In the genomic region with DNA sequence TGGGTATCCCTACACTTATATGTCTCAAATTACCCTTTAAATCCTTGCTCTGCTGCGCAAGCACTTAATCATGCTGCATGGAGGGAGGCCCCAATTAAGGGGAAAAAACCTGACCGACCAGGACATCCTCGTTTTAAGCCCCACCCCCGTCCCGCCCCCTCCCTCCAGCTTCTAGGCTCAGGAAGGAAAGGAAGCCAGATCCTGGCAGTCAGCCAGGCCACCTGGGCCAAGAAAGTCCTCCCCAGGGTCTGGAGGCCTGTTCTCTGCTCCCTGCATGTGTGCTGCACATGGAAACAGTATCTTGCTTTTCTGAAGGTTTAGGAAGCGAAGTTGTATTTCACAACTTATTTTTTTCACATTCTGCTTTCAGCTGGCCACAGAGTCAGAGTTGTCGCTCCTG, we compare ENCODE assay signal across 8 mouse cellular contexts. TPM values are rescaled to one million over a fixed set of nuclear protein-coding genes. Genes with fewer than 3 reads are reported as not detected.
DNase-seq lines count a peak whose midpoint lies in the region; ATAC-seq and TF ChIP-seq lines count a peak whose summit lies in the region.

A gene (minus strand): TSS at position 96 of the 400 bp plus-strand sequence.

- H3K27me3 ChIP-seq in embryonic facial prominence, embryonic 14.5 days (replicated peaks; ENCODE audit: control insufficient read depth, insufficient read depth, low read length) = no peaks in the 10 kb centered on the region
- H3K27me3 ChIP-seq in heart, embryonic 15.5 days = no peaks in the 10 kb centered on the region
- H3K27me3 ChIP-seq in lung, postnatal 0 days (replicated peaks; ENCODE audit: insufficient read depth, low read length) = no peaks in the 10 kb centered on the region
- no peaks in the 10 kb centered on the region for H3K27me3 ChIP-seq in splenic B cell, adult 2 months (ENCODE audit: control insufficient read depth, insufficient read depth, low read length, poor library complexity, severe bottlenecking)

- peaks cover 30% of the 10 kb centered on the region for H3K4me1 ChIP-seq in embryonic facial prominence, embryonic 14.5 days (ENCODE audit: control insufficient read depth, insufficient read depth, low read length)
- peaks cover 39% of the 10 kb centered on the region for H3K4me1 ChIP-seq in heart, embryonic 15.5 days (replicated peaks)
- peaks cover 11% of the 10 kb centered on the region for H3K4me1 ChIP-seq in lung, postnatal 0 days (ENCODE audit: insufficient read depth, low read depth, low read length)

- H3K36me3 ChIP-seq in embryonic facial prominence, embryonic 14.5 days (ENCODE audit: control insufficient read depth, insufficient read depth, low read length) = no peaks in the 10 kb centered on the region
- H3K36me3 ChIP-seq in heart, embryonic 15.5 days = no peaks in the 10 kb centered on the region
- no peaks in the 10 kb centered on the region for H3K36me3 ChIP-seq in lung, postnatal 0 days (ENCODE audit: insufficient read depth, low read length)
- no peaks in the 10 kb centered on the region for H3K36me3 ChIP-seq in splenic B cell, adult 2 months (ENCODE audit: control insufficient read depth, insufficient read depth, low read length, poor library complexity, severe bottlenecking)

- H3K4me3 ChIP-seq in embryonic facial prominence, embryonic 14.5 days (ENCODE audit: low read depth, low read length) = peak within 1 kb of the TSS; percentile 84
- H3K4me3 ChIP-seq in heart, embryonic 15.5 days = peak within 1 kb of the TSS; percentile 84
- H3K4me3 ChIP-seq in lung, postnatal 0 days (ENCODE audit: low read depth, low read length) = peak within 1 kb of the TSS; percentile 84

- ATAC-seq in embryonic facial prominence, embryonic 14.5 days (ENCODE audit: low read depth) = peak; percentile 62
- no peak for ATAC-seq in heart, embryonic 15.5 days (replicated peaks; ENCODE audit: insufficient number of reproducible peaks, insufficient read depth, low FRiP score, low read depth)
- ATAC-seq in lung, postnatal 0 days = no peak

- H3K27ac ChIP-seq in embryonic facial prominence, embryonic 14.5 days (replicated peaks; ENCODE audit: low read depth, low read length) = peak within 1 kb of the TSS; percentile 86
- H3K27ac ChIP-seq in heart, embryonic 15.5 days = peak within 1 kb of the TSS; percentile 99
- H3K27ac ChIP-seq in lung, postnatal 0 days (ENCODE audit: low read length) = peak within 1 kb of the TSS; percentile 98

- WGBS in embryonic facial prominence, embryonic 14.5 days = 4% methylated on average over 7 of the region's 7 CpGs
- WGBS in heart, embryonic 15.5 days = 14% methylated on average over 7 of the region's 7 CpGs
- 6% methylated on average over 7 of the region's 7 CpGs for WGBS in lung, postnatal 0 days

- TF ChIP-seq EP300 in lung, postnatal 0 days (IDR thresholded peaks at IDR 0.05) = no peak

- peak; percentile 17 to 23 for DNase-seq in B cell, adult 2 months
- peak; percentile 68 for DNase-seq in MEL-GATA-1-ER (ENCODE audit: extremely low read depth, low read depth)
- DNase-seq in embryonic facial prominence, embryonic 14.5 days (ENCODE audit: low spot score) = peak; percentile 97
- peak; percentile 95 for DNase-seq in kidney, postnatal 10 days
- peak; percentile 79 for DNase-seq in lung, postnatal 0 days (ENCODE audit: low spot score)
- DNase-seq in splenic B cell, adult 2 months (ENCODE audit: low read depth, low spot score) = peak; percentile 67
- DNase-seq in cerebellum, adult 11-12 months = no peak

- no peaks in the 10 kb centered on the region for H3K9me3 ChIP-seq in embryonic facial prominence, embryonic 14.5 days (ENCODE audit: control insufficient read depth, low read length)
- no peaks in the 10 kb centered on the region for H3K9me3 ChIP-seq in heart, embryonic 15.5 days (replicated peaks)
- H3K9me3 ChIP-seq in lung, postnatal 0 days (ENCODE audit: low read length) = no peaks in the 10 kb centered on the region

- H3K4me2 ChIP-seq in embryonic facial prominence, embryonic 14.5 days (ENCODE audit: low read depth, low read length) = peak within 1 kb of the TSS; percentile 94
- peak within 1 kb of the TSS; percentile 90 for H3K4me2 ChIP-seq in heart, embryonic 15.5 days
- H3K4me2 ChIP-seq in lung, postnatal 0 days (replicated peaks; ENCODE audit: low read depth, low read length) = peak within 1 kb of the TSS; percentile 81

- no peak within 1 kb of the TSS; the same call in 1 of the 2 replicates for H3K9ac ChIP-seq in embryonic facial prominence, embryonic 14.5 days (ENCODE audit: low read depth, low read length)
- peak within 1 kb of the TSS; percentile 39; the same call in 1 of the 2 replicates for H3K9ac ChIP-seq in heart, embryonic 15.5 days
- no peak within 1 kb of the TSS for H3K9ac ChIP-seq in lung, postnatal 0 days (replicated peaks; ENCODE audit: low read depth)

- TF ChIP-seq CTCF in lung, postnatal 0 days (IDR thresholded peaks at IDR 0.05) = no peak

RNA-seq across cellular contexts. Expression of the gene that starts here (rescaled TPM):
- 9.7 and 11.3 TPM in 2 replicates for polyA plus RNA-seq in embryonic facial prominence, embryonic 14.5 days (2014; fragmentation: Nextera tagmentation; extraction: Ambion mirVana)
- polyA plus RNA-seq in heart, embryonic 15.5 days (2015; fragmentation: Nextera tagmentation; extraction: Ambion mirVana) = 8.6 and 10.7 TPM in 2 replicates
- 7.1 and 8.8 TPM in 2 replicates for polyA plus RNA-seq in lung, postnatal 0 days (2015; fragmentation: Nextera tagmentation; extraction: Ambion mirVana)
